Mouse (Mus musculus): ENCODE results near the gene Atp6v0a4.
A peak's percentile ranks its signal among the peaks of the same experiment; 100 is the strongest.

The Atp6v0a4 gene

DNA sequence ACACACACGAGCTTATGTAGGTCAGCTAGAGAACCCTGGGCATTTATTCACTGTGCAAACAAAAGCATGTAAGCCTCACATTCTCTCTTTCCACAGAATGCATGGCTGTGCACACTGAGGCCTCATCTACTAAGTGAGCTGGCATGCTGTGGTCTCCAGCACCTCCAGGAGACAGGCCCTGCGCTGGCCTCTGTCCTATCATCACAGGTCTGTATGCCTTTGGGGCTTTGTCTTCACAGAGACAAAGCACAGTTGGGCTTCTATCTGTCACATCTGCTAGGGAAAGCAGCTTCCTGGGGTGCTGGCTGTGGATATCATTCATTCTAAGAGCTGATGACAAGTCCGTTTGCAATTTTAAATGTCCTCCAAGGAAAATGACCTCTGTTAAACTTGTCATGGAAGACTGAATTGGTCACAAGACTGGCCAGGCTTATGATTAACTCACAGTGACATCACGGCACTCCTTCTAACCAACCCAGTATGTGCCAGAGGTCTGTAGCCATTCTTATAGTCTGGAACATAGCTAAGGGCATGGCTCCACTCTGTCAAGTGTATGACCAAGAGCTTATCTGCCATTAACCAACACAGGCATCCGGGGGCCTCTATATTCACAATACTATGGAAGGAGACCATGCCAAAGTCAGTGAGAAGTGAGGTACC is 52.1 kb downstream of the Atp6v0a4 start:
- no peak for DNase-seq

DNA sequence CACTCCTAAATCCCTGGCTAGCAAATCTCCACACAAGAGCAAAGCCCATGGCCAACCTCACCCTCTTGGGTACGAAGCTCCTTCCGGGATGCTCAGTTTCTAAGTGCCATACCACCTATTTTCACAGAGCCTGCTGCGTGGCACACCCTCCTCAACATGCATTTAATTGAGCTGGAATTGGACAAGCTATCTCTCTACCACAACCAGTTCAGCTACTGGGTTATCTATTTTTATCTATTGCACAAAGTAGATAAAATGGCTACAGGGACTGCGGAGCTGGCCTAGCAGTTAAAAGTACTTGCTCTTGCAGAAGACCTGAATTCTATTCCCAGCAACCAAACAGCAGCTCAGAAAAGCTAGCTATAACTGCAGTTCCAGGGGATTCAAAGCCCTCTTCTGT is 53.1 kb downstream of the Atp6v0a4 start:
- no peak for DNase-seq

DNA sequence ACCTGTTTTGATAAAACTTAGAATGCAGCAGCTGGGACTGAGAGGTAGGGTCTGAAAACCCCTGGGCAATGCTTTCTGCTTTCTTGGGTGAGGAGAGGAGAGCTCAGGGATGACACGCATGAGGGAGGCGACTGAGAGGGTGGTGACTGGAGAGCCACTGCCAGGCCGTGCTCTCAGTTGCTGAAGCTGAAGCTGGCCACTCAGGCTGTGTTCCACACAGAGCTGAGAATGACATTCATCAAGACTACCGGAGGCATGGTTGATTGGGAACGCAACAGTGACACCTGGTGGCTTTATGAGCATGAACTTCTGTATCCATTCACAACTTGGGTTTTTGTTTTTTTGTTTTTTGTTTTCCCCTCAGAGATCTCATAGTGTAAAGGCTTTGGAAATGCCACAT is 58.2 kb downstream of the Atp6v0a4 start:
- peak; percentile 70 to 73 for DNase-seq

DNA sequence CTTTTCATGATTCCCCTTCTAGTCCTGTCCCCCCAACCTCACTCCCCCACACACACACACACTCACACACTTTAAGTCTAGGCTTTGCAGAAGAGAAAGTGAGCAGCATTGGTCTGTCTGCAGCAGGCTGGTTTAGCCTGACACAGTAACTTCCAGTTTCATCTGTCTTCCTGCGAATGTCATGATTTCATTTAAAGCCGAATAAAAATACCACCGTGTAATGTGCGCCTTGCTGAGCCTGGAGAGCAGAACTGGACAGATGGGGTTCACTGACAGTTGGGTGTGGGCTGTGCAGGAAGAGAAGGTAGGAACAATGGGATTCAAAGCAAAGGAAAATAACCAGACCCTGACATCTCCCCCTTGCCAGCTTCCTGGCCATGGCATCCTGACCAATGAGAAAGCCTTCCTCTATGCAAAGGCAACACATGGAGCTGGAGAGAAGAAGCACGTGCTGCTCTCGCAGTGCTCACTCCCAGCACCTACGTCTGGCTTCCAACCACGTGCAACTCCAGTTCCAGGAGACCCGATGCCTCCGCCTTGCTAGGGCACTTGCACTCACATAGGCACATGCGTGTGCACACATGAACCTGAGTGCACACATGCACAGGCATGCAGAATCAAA is 58.8 kb downstream of the Atp6v0a4 start:
- peak in 1 of 2 experiments; percentile 28 for DNase-seq

DNA sequence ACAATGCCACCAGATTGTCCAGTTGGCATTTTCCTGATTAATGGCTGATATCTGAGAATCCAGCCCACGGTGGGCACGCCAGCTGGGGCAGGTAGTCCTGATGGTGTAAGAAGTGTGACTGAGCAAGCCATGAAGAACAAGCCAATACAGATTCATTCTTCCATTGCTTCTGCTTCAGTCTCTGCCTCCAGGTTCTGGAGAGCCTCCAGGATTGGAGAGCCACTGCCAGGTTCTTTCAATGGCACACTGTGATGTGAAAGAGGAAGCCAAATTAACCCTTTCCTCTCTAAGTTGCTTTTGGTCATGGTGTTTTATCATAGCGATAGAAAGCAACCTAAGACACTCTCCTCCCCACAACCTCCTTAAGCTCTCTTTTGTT is 59.3 kb downstream of the Atp6v0a4 start:
- DNase-seq = peak in 1 of 2 experiments; percentile 27

DNA sequence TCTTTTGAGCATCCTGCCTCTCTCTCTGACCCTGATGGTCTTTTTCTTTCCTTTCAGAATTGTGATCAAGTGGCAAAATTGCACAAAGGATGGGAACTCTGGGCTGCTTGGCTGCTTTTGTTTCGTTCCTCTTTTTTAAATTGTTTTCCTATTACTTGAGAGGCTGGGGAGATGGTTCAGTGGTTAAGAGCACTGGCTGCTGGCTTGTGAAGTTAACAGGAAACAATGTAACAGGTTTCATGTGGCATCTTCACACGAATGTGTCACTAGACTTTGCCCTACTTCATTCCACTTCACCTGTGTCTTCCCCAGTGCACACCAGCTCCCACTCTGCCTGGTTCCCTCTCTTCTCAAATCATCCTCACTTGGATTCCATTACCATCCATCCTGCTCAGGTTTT is 59.8 kb downstream of the Atp6v0a4 start:
- DNase-seq = peak; percentile 33 to 45

DNA sequence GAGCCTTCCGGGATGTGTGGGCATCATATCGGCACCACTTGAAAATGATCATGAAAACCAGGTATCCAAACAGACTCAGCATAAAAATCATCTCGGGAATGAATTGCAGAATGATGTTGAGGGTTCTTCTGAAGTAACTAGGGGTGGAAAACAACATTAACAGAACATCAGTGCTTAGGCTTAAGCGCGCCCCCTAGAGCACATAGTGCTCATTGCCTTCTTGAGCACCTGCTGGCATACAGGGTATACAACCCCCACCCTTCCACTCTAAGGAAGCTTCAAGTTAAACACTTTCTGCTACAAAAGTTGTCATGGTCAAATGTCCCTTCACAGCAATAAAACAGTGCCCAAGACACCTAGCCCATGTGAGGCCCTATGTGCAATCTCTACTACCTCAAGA is 65.6 kb downstream of the Atp6v0a4 start:
- peak; percentile 39 to 44 for DNase-seq

DNA sequence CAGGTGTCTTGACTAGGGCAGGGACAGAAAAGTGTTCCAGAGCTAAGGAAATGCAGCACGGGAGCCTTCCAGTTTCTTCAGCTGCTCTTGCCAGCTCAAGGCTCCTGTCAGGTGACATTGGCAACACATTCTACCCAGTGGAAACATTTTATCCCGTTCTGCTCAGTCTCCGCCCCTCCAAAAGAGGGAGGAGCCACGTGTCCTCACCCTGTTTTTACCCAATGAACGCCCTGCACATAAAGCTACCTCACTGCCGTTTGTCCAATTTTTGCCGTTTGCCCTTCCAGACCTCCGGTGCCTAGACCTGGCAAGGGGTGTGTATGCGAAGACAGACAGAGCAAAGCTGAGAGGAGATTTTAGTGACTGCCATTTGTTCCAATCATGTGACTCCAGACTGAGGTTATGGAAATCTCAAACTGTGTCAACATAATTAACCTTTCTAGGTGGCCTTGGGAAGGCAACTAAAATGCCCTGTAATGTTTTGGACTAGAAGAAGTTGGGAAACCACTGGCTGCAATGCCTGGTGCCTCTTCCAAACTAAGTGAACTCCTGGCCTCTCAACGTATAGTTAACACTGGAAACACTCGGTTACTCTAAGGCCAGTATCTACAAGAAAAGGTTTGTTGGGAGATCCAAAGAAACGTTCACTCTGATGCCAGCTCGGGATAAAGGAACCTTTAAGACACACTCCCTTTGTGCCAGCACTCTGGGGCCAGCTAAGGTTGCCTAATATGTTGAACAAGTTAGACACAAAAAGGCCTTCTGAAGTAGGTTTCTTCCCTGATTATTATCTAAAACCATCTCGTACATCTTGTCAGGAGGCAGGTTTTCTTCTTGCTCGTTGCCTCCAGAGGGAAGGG is 68.7 kb downstream of the Atp6v0a4 start:
- DNase-seq = peak; percentile 16 to 22

DNA sequence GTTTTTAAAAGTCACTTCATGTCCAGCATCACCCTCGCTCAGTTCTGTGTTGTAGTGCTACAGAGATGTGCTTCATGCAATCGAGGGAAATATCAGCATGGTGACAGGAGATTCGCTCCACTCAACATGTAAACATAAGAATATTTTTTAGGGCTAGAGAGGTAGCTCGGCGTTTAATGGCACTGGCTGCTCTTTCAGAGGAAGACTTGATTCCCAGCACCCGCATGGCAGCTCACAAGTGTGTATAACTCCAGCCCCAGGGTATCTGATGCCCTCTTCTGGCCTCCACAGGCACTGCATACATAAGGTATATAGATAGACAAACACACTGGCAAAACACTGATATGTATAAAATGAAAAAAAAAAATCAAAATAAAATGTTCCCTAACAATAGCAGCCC is 74.8 kb downstream of the Atp6v0a4 start:
- DNase-seq = peak; percentile 54 to 59

DNA sequence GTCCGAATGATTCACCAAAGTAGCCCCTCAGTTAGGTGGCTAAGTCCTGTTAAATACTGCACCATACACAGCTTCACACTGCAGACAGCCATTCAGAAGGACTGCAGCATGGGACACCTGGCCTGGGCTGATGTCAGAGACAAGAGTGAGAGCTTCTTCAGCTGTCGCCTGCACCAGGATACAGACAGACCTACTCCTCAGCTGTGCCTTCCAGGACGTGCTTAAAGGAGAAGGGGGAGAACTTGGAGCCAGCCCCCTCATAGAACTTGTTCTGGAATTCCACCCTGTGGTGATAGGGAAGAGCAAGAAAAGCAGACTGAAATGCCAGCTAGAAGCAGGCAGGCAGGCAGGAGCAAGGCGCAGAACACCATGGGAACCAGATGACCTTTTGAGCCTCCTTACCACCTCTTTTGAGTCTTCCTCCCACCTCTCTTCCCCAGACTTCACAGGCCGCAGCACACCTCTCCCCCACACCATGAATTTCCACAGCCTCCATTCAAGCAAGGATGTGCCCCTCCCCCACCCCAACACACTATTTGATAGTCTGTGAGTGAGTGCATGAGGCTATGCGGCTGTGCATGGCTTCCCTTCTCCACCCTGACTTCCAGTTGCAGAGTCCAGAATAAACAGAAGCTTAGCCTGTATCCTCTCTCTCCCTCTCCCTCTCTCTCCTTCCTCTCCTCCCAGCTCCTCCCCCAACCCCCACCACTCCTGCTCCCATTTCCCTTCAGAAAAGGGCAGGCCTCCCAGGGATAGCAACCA is 75.4 kb downstream of the Atp6v0a4 start:
- peak; percentile 35 to 40 for DNase-seq

DNA sequence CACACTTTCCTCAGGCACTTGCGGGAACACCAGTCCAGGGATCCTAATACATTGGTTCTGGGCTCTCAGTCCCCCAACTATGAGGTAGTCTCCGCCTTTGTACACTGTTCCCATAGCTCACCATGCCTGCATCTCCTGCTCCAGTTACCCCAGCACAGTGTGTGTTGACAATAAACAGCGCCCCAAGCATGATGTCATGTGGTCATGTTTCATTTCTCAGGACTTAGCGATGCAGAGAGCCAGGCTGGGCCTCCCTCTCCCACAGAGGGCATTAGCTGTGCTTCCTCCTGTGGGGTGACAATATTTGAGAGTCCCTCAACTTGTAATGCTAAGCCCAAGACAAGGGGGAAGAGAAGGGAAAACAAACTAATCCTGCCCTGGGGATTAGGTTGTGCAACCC is 76.4 kb downstream of the Atp6v0a4 start:
- peak; percentile 59 to 66 for DNase-seq

DNA sequence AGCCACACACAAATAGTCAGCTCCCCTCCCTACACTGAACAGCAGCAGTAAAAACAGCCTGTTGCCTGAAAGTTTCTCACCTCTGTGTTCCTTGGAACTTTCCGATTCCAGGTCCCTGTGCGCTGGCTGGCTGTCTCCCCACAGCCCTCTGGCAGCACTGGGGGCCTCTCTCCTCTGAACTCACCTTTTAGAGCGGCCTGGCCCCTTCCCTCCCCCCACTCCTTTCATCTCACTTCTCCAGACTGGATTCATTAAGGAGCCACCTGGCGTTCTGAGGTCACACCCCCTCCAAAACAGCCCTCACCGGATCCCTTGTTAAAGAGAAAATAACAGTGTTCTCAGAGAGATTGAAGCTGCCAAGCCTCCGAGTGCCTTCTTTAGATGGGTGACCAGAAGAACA is 77.5 kb downstream of the Atp6v0a4 start, which contains the start of gene Svopl:
Svopl (minus strand) TSS at position 159 of the 400 bp plus-strand sequence.
- no peak for DNase-seq

DNA sequence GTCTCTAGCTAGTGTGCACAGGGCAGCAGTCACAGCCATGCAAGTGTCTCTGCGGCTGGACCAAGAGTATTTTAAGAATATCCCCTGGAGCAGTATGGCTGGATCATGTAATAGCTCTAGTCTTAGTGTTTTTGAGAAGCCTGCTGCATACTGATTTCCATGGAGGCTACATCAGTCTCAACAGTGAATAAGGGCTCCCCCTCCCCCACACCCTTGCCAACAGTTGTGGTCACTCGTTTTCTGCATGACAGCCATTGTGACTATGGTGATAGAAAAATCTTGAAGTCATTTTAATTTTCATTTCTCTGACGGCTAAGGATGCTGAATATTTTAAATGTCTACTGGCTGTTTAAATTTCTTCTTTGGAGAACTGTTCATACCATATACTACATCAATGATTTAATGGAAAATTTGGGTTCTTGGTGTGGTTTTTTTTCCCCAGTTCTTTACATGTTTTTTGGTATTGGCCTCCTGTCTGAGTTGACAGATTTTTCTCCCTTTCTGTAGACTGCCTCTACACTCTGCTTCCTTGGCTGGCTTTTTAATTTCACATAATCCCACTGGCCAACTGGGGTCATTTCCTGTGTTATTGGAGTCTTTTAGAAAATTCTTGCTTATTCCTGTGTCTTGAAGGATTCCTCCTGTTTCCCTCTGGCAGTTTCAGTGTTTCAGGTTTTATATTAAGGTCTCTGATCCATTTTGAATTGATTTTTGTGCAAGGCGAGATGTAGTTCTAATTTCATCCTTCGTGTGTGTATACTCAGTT is 91.4 kb downstream of the Atp6v0a4 start:
- no peak for DNase-seq

DNA sequence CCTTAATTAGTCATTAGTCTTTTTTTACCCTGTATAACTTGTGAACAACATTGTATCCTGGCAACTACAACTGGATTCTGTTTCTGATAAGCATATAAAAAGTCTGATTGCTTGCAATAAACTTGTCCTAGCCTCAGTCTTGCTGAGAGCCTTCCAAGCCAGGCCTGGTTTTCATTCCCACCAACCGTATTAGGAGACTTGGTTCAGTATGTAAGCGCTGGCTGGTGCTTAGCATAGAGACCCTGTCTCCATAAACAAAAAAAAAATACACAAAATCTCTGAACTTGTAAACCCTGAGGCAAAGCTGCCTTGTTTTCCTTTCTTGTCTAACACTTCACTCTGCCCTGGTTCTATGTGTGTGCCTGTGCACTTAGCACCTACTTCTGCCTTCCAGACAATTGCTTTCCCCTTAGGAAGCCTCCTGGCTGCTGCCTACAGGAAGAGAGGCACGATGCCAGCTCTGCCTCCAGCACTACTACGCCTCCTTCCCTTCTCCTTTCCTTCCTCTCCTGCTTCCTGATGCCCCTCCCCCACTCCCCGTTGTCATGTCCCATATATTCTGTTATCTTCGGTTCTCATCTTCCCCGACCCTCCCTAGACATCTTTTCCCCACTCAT is 92.4 kb downstream of the Atp6v0a4 start:
- DNase-seq = no peak

DNA sequence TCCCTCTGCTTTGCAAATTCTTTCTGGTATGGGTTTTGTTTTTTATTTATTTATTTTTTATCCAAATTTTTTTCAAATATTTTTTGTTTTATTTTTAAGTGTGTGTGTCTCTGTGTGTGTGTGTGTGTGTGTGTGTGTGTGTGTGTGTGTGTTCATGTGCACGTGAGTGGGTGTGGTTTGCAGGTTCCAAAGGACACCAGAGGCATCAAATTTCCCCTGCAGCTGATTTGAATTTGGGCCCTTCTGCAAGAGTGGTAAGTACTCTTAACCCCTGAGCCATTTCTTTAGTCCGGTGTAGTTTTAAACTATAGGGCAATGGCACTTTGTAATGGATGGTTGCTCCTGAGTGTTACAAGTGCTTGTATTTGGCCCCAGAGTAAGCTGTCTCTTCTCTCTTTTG is 96.2 kb downstream of the Atp6v0a4 start:
- DNase-seq = no peak

DNA sequence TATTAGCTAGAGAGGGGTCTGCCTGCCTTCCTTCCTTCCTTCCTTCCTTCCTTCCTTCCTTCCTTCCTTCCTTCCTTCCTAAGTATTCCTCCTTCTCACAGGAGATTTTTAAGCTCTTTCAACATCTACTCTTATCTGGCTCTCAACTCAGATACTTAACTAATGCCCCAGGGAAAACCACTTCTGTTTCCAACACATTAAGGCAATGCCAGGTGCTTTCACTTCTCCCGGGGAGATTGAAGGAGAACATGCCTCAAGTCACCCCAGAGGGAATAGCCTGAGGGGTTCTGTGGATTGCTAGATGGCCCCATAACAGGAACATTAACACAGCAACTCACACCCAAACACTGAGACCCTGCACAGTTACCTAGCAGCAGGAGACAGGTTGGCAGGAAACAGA is 96.6 kb downstream of the Atp6v0a4 start:
- no peak for DNase-seq

DNA sequence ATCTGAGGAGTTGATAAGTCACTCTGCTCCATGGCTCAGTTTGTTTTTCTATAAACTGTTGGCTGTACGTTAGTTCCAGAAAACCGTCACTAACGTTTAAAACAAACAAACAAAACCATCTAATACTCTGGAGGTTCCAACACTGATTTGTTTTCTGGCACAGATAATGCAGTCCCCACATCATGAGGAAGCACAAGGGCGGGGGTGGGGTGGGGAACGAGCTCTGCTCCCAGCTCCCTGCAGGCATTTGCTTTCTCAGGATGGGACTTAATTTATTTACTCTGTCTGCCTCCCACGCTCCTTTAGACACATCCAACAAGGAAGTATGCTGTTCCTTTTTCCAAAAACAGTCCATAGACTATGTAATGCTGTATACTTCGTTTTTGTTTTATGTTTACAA is 101.1 kb downstream of the Atp6v0a4 start:
- DNase-seq = no peak

DNA sequence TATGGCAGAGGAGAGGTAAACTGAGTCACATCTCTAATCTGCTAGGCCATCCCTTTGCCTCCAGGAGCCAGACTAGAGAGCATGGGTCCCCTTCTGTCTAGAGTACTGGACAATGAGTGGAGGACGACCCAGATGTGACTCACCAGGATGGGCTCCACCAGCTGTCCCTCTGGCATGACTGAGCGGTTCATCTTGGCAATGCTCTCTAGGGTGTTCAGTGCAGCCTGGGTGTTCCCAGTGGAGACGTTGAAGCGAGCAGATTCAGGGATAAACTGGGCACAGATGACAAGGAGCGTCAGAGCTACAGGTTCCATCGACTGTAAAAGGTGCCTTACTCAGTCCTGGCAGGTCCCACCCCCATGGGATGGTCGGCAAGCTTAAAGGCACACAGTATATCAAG is 103.0 kb downstream of the Atp6v0a4 start:
- no peak for DNase-seq

DNA sequence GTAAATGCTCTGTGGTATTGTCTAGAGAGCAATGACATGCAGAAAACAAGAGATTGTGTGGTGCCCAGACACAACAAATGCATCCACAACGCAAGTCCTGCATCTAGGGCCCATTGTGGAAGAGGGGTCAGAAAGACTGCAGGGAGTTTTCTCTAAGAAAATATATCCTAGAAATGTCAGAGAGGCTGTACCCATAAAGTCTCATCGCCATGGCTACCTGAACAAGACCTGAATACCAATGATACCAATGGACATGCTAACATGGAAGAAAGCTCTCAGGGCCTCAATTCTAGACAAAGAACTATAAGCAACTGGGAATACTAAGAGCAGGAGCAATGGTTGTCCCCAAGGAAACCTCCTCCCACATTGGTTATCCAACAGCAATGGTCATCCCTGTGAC is 111.6 kb downstream of the Atp6v0a4 start:
- DNase-seq = no peak

DNA sequence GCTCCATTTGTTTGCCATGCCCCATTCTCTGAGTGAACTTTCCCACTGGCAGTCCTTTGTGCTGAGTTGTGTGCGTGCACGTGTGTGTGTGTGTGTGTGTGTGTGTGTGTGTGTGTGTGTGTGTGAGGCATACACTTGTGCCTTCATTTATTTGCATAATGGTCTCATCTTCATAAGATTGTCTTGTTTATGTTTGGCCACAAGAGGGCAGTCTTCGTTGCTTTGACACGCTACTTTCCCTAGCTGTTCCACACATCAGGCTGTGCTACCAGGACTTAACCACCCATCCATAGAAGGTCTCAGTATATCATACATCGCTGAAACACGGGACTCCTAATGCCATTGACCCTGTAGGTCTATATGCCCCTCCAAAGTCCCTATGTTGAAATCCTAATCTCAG is 116.9 kb downstream of the Atp6v0a4 start:
- DNase-seq = peak; percentile 63 to 64

Data from B cell, adult 2 months (primary cell).